Mouse (Mus musculus) forebrain, postnatal 0 days (tissue): Measurements from ENCODE around the gene Ppp6r2. TPM values are rescaled to one million over a fixed set of nuclear protein-coding genes. Genes with fewer than 3 reads are reported as not detected.
A peak's percentile ranks its signal among the peaks of the same experiment; 100 is the strongest.

ENCODE experiments used
- ATAC-seq: fragments of 200-750 bp; cut with Nextera tagmentation; 2 replicates; pipeline ENCODE4 v1.8.0; 2017; ENCODE audit warnings: mild to moderate bottlenecking, moderate library complexity
- DNase-seq: peaks from one replicate; pipeline ENCODE4 v3.0.0-alpha.2; 2015
- H3K27ac ChIP-seq: fragments of 300-500 bp; sonication (generic); 2 replicates; pipeline ENCODE4 v1.5.1; 2014; ENCODE audit warnings: low read depth, mild to moderate bottlenecking, antibody characterized with exemption, low read length, moderate library complexity, mixed read lengths
- H3K27me3 ChIP-seq: fragments of 300-500 bp; sonication (generic); 2 replicates; pipeline ENCODE4 v1.6.1; 2014; ENCODE audit warnings: mild to moderate bottlenecking, low read length, mixed read lengths; ENCODE audit not compliant: insufficient read depth
- H3K36me3 ChIP-seq: fragments of 300-500 bp; sonication (generic); 2 replicates; pipeline ENCODE4 v1.6.1; 2014; ENCODE audit warnings: mild to moderate bottlenecking, moderate library complexity; ENCODE audit not compliant: insufficient read depth
- H3K4me1 ChIP-seq: fragments of 300-500 bp; sonication (generic); 2 replicates; pipeline ENCODE4 v1.6.1; 2014; ENCODE audit warnings: antibody characterized with exemption; ENCODE audit not compliant: insufficient read depth
- H3K4me2 ChIP-seq: fragments of 300-500 bp; sonication (generic); 2 replicates; pipeline ENCODE4 v1.6.1; 2014; ENCODE audit warnings: low read depth, mild to moderate bottlenecking, moderate library complexity
- H3K4me3 ChIP-seq: fragments of 300-500 bp; sonication (generic); 2 replicates; pipeline ENCODE4 v1.5.1; 2014; ENCODE audit warnings: low read depth, low read length, mixed read lengths
- H3K9ac ChIP-seq: fragments of 300-500 bp; sonication (generic); 2 replicates; pipeline ENCODE4 v1.6.1; 2014; ENCODE audit warnings: mild to moderate bottlenecking
- H3K9me3 ChIP-seq: fragments of 300-500 bp; sonication (generic); 2 replicates; pipeline ENCODE4 v1.6.1; 2016; ENCODE audit warnings: low read length
- CTCF ChIP-seq: sonication (generic); IDR thresholded peaks from 2 replicates; pipeline ENCODE4 v1.5.1; 2016; ENCODE audit warnings: antibody characterized with exemption, control low read depth, low read depth
- whole genome bisulfite sequencing: fragments of 180-500 bp; shearing (Covaris S2); extraction: QIAGEN DNeasy Blood & Tissue Kit; methylation state at CpG from one replicate; pipeline ENCODE4 v1.1.7; 2014; 5-methylcytosine and 5-hydroxymethylcytosine counted together
- polyA plus RNA-seq: library from polyadenylated mRNA; unstranded; fragments of >200 nt; fragmentation: Nextera tagmentation; extraction: Ambion mirVana; gene quantifications from 2 replicates; pipeline ENCODE4 v1.2.1, GENCODE M21; 2015
- total RNA-seq: library from RNA; depleted of rRNA; stranded (reverse); fragments of >200 nt; gene quantifications from 2 replicates; pipeline ENCODE4 v1.2.3, GENCODE M21; 2014

The Ppp6r2 gene
- total and polyA plus RNA-seq, 2 experiments from 2014 or later: 77.2 to 296 TPM

GRCm38 (mm10) chr15:89181561-89182270, 29.6 kb upstream of the Ppp6r2 start:
- 68% methylated on average over 10 of the region's 10 CpGs for WGBS
- peak overlapping the region; percentile 86 for H3K4me2 ChIP-seq
- H3K9ac ChIP-seq: no peak overlapping the region
- peaks cover 16% of the 10 kb centered on the region for H3K36me3 ChIP-seq
- no peak for ATAC-seq
- no peak for DNase-seq
- peak; percentile 51 for TF ChIP-seq CTCF
- no peaks in the 10 kb centered on the region for H3K27me3 ChIP-seq
- peak overlapping the region; percentile 90; the same call in 1 of the 2 replicates for H3K27ac ChIP-seq
- H3K9me3 ChIP-seq: no peaks in the 10 kb centered on the region
- peaks cover 30% of the 10 kb centered on the region for H3K4me1 ChIP-seq
- no peak overlapping the region for H3K4me3 ChIP-seq

GRCm38 (mm10) chr15:89182328-89182741, 29.0 kb upstream of the Ppp6r2 start:
- Histone ChIP-seq H3K4me2 (no peak overlapping the region), H3K4me3 (no peak overlapping the region), H3K27me3 (no peaks in the 10 kb centered on the region), H3K27ac (peak overlapping the region; percentile 59; the same call in 1 of the 2 replicates), H3K9ac (no peak overlapping the region), H3K36me3 (peaks cover 18% of the 10 kb centered on the region), H3K4me1 (peaks cover 24% of the 10 kb centered on the region), H3K9me3 (no peaks in the 10 kb centered on the region)
- no peak for ATAC-seq
- no peak for DNase-seq
- peak; percentile 26; the same call in 1 of the 2 replicates for TF ChIP-seq CTCF
- 39% methylated on average over 6 of the region's 6 CpGs for WGBS

GRCm38 (mm10) chr15:89182842-89183241, 28.5 kb upstream of the Ppp6r2 start:
- Histone ChIP-seq H3K27ac (peak overlapping the region; percentile 59; the same call in 1 of the 2 replicates), H3K4me1 (peaks cover 19% of the 10 kb centered on the region), H3K9me3 (no peaks in the 10 kb centered on the region), H3K36me3 (peaks cover 19% of the 10 kb centered on the region), H3K4me2 (no peak overlapping the region), H3K9ac (no peak overlapping the region), H3K27me3 (no peaks in the 10 kb centered on the region), H3K4me3 (no peak overlapping the region)
- ATAC-seq: no peak
- no peak for TF ChIP-seq CTCF
- WGBS: 47% methylated on average over 5 of the region's 5 CpGs
- DNase-seq: no peak

- DNase-seq (no peak), ATAC-seq (no peak)
- peaks cover 4% of the 10 kb centered on the region; the same call in 1 of the 2 replicates for H3K4me1 ChIP-seq
- no peaks in the 10 kb centered on the region for H3K9me3 ChIP-seq
- H3K27me3 ChIP-seq: no peaks in the 10 kb centered on the region
- H3K4me2 ChIP-seq: no peak overlapping the region
- no peak overlapping the region; the same call in 1 of the 2 replicates for H3K27ac ChIP-seq
- H3K9ac ChIP-seq: no peak overlapping the region; the same call in 1 of the 2 replicates
- no peak for TF ChIP-seq CTCF
- H3K4me3 ChIP-seq: no peak overlapping the region
- H3K36me3 ChIP-seq: peaks cover 33% of the 10 kb centered on the region
- WGBS: 21% methylated on average over 5 of the region's 5 CpGs
Measured at GRCm38 (mm10) chr15:89184141-89184936, 27.0 kb upstream of the Ppp6r2 start.

GRCm38 (mm10) chr15:89184937-89185227, 26.5 kb upstream of the Ppp6r2 start:
- no peak for TF ChIP-seq CTCF
- Histone ChIP-seq H3K9ac (no peak overlapping the region), H3K4me1 (no peaks in the 10 kb centered on the region), H3K27me3 (no peaks in the 10 kb centered on the region), H3K27ac (no peak overlapping the region), H3K4me2 (no peak overlapping the region), H3K9me3 (no peaks in the 10 kb centered on the region), H3K36me3 (peaks cover 36% of the 10 kb centered on the region), H3K4me3 (no peak overlapping the region)
- WGBS: 60% methylated on average over 5 of the region's 5 CpGs
- ATAC-seq (no peak), DNase-seq (no peak)

- peaks cover 10% of the 10 kb centered on the region for H3K4me1 ChIP-seq
- peak overlapping the region; percentile 68 for H3K4me2 ChIP-seq
- H3K36me3 ChIP-seq: peaks cover 10% of the 10 kb centered on the region
- H3K27me3 ChIP-seq: no peaks in the 10 kb centered on the region
- H3K4me3 ChIP-seq: peak overlapping the region; percentile 94
- no peak for TF ChIP-seq CTCF
- H3K27ac ChIP-seq: peak overlapping the region; percentile 99
- peak overlapping the region; percentile 96 for H3K9ac ChIP-seq
- 29% methylated on average over 6 of the region's 6 CpGs for WGBS
- H3K9me3 ChIP-seq: no peaks in the 10 kb centered on the region
- ATAC-seq: no peak
- DNase-seq: peak; percentile 55
Measured at GRCm38 (mm10) chr15:89195261-89195681, 16.1 kb upstream of the Ppp6r2 start.

GRCm38 (mm10) chr15:89195690-89196312, 15.6 kb upstream of the Ppp6r2 start:
- H3K9me3 ChIP-seq: no peaks in the 10 kb centered on the region
- H3K9ac ChIP-seq: peak overlapping the region; percentile 96
- DNase-seq (peak; percentile 86), ATAC-seq (peak; percentile 88)
- peaks cover 10% of the 10 kb centered on the region for H3K4me1 ChIP-seq
- 1% methylated on average over 25 of the region's 25 CpGs for WGBS
- H3K36me3 ChIP-seq: peaks cover 5% of the 10 kb centered on the region
- H3K4me2 ChIP-seq: peak overlapping the region; percentile 68
- no peaks in the 10 kb centered on the region for H3K27me3 ChIP-seq
- H3K4me3 ChIP-seq: peak overlapping the region; percentile 94
- H3K27ac ChIP-seq: peak overlapping the region; percentile 99
- no peak for TF ChIP-seq CTCF
